Mouse (Mus musculus): Measurements from ENCODE around the gene Brca2.

Brca2 gene

DNA sequence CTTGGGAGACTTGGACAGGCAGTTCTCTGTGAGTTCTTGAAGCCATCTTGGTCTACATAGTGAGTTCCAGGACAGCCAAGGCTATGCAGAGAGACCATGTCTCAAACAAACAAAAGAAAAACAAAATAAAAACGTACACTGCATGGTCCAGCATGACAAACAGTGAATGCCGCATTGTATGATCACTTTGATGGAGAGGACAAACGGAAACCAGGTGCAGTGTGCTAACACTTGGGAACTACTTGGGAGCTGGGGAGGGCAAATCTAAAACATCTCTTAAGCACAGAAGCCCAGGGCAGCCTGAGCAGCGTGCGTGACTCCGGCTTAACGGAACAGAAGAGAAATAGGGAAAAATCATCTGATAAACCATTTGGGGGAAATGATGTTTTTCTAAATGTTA is 74.7 kb downstream of the Brca2 start, which contains the start of gene N4bp2l1:
TSS of gene N4bp2l1 (minus strand) at position 101 of the 400 bp plus-strand sequence.
- no peak within 1 kb of the TSS for H3K4me3 ChIP-seq (replicated peaks; ENCODE audit: low read length)
- peaks cover 53% of the 10 kb centered on the region for H3K4me1 ChIP-seq (replicated peaks; ENCODE audit: low read depth, low read length)
- no peak for TF ChIP-seq NANOG (IDR thresholded peaks at IDR 0.05; ENCODE audit: borderline replicate concordance, low read length)
- no peak for TF ChIP-seq POU5F1 (IDR thresholded peaks at IDR 0.05; ENCODE audit: borderline replicate concordance, low read length)
- TF ChIP-seq CTCF (conservative IDR thresholded peaks at IDR 0.05; ENCODE audit: low read length), result no peak
- no peaks in the 10 kb centered on the region; the same call in 1 of the 2 replicates for H3K36me3 ChIP-seq (ENCODE audit: insufficient read depth, low read length)
- H3K9me3 ChIP-seq (ENCODE audit: low read length), result no peaks in the 10 kb centered on the region
- peaks cover 59% of the 10 kb centered on the region for H3K27me3 ChIP-seq (ENCODE audit: insufficient read depth, low read length)

DNA sequence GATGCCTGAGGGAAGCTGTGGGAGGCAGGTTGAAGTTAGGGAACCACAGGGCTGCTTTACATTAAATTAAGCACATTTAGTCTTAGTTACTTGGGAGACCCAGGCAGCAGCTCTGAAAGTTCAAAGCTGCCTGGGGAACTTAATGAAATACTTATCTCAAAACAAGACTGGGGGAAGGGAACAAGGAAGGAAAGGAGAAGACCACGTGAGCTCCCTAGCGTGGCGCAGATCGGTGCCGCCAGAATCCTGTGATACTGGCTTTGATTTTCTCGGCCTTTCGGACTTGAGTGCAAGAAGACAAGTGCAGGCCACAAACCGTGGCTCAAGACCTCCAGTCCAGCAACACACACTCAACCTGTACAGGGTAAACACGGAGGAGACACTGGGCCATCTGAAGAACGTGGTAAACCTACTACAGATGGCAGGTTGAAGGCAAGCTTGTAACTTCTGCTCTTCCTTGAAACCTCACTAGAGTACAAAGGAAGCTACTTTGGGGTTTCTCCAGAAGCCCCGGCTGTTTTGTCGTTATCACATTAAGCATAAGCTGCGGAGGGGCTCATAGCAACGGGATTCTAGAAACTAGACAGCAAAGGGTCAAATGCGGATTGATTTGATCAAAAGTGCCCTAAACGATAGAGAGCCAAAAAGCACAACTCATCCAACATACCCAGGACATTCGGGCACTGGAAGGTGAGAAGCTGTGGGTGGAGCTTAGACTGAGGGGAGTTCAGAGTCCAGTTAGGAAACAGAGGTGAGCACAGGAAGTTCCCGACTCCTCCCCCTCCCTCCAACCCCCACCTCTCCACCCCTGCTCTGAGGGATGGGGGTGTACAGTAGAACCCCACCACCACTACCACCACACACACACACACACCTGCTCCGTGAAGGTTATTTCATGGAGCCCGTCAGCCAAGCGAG is 76.0 kb downstream of the Brca2 start:
- Histone ChIP-seq H3K27me3 (ENCODE audit: insufficient read depth, low read length) (peaks cover 45% of the 10 kb centered on the region), H3K36me3 (ENCODE audit: insufficient read depth, low read length) (no peaks in the 10 kb centered on the region; the same call in 1 of the 2 replicates), H3K9me3 (ENCODE audit: low read length) (no peaks in the 10 kb centered on the region), H3K4me1 (replicated peaks; ENCODE audit: low read depth, low read length) (peaks cover 42% of the 10 kb centered on the region), H3K4me3 (replicated peaks; ENCODE audit: low read length) (no peak overlapping the region)
- TF ChIP-seq CTCF (conservative IDR thresholded peaks at IDR 0.05; ENCODE audit: low read length), result no peak
- TF ChIP-seq NANOG (IDR thresholded peaks at IDR 0.05; ENCODE audit: borderline replicate concordance, low read length), result no peak
- no peak for TF ChIP-seq POU5F1 (IDR thresholded peaks at IDR 0.05; ENCODE audit: borderline replicate concordance, low read length)

DNA sequence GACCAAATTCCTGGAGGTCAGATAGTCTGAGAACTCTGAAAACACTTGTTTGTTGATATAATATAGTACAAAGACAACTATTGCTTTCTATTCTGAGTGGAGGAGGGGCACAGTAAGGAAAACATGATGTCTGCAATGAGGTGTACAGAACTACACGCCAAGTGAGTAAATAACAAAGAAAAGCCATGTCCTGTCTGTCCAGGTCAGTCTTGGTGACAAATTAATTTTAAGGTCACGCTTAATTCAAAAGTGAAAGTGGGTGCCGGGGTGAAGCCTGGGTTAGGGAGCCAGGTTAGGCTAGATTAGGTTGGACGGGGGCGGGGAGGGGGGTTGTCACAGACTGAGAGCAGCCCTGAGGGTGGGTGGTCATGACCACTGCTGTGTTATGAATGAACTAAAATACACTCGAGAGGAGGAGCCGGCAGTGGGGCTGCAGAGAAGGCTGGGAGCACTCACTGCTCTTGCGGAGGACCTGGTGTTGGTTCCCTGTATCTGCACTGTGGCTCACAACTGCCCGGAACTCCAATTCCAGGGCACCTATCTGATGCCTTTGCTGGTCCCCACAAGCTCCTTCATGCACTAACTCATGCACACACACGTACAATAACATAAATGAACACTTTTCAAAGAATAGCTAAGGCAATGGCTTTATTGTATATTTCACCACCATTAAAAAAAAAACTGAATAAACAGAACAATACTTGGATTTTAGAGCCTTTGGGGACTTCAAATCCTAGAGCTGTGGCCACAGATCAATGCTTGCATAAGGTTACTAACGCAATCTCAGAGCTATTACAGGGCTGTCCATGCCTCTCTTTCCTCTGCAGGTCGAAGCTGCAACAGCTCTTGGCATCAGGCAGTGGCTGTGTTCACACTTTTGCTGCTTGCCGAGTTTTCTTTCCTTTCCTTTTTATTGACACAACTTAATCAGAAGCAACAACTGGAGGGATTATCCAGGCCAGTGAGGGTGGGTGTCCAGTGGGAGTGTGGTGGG is 77.2 kb downstream of the Brca2 start:
- TF ChIP-seq CTCF (conservative IDR thresholded peaks at IDR 0.05; ENCODE audit: low read length), result no peak
- TF ChIP-seq NANOG (IDR thresholded peaks at IDR 0.05; ENCODE audit: borderline replicate concordance, low read length), result no peak
- no peak for TF ChIP-seq POU5F1 (IDR thresholded peaks at IDR 0.05; ENCODE audit: borderline replicate concordance, low read length)
- no peaks in the 10 kb centered on the region for H3K9me3 ChIP-seq (ENCODE audit: low read length)
- H3K27me3 ChIP-seq (ENCODE audit: insufficient read depth, low read length), result peaks cover 37% of the 10 kb centered on the region
- H3K36me3 ChIP-seq (ENCODE audit: insufficient read depth, low read length), result no peaks in the 10 kb centered on the region; the same call in 1 of the 2 replicates
- H3K4me3 ChIP-seq (replicated peaks; ENCODE audit: low read length), result no peak overlapping the region
- H3K4me1 ChIP-seq (replicated peaks; ENCODE audit: low read depth, low read length), result peaks cover 41% of the 10 kb centered on the region

DNA sequence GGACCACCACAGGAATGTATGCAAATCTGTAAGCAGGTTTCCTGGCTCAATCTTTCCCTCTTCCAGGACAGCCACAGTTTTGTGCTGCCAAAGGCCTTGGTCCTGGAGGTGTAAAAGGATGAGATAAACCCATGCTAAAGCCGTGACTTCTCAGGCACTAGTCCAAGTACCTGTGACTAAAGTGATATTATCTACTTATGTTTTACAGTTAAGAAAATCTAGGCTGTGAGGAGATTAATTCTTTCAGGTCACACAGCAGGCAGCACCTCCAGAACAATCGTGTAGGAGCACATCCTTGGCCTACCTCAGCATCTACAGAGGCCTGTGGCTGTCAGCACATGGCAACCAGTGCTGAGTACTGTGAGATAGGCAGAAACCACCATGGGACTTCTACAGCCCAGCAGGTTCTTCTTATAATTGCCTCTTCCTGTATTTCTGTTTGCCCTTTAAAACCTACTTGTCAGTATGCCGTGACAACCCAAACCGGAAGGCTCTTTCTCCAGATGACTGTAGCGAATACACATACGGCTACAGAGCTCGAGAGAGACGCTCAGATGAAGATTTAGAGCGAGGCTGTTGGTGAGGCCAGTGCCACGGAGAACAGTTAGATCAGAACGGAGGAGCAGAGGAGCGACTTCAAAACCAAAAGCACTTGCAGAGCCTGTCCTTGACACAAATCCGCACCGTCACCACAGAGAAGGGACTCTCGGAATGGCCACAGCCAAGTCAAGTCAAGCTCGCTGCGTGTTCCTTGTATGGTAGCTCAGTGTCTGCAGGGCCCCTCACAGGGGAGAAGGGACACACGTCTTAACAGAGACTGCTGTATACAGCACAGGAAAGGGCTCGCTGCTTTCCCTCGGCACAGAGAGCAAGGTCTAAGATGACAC is 78.4 kb downstream of the Brca2 start:
- TF ChIP-seq CTCF (conservative IDR thresholded peaks at IDR 0.05; ENCODE audit: low read length) (no peak), NANOG (IDR thresholded peaks at IDR 0.05; ENCODE audit: borderline replicate concordance, low read length) (no peak), POU5F1 (IDR thresholded peaks at IDR 0.05; ENCODE audit: borderline replicate concordance, low read length) (no peak)
- peaks cover 31% of the 10 kb centered on the region for H3K4me1 ChIP-seq (replicated peaks; ENCODE audit: low read depth, low read length)
- H3K27me3 ChIP-seq (ENCODE audit: insufficient read depth, low read length), result peaks cover 26% of the 10 kb centered on the region
- no peaks in the 10 kb centered on the region; the same call in 1 of the 2 replicates for H3K36me3 ChIP-seq (ENCODE audit: insufficient read depth, low read length)
- no peak overlapping the region for H3K4me3 ChIP-seq (replicated peaks; ENCODE audit: low read length)
- H3K9me3 ChIP-seq (ENCODE audit: low read length), result no peaks in the 10 kb centered on the region

DNA sequence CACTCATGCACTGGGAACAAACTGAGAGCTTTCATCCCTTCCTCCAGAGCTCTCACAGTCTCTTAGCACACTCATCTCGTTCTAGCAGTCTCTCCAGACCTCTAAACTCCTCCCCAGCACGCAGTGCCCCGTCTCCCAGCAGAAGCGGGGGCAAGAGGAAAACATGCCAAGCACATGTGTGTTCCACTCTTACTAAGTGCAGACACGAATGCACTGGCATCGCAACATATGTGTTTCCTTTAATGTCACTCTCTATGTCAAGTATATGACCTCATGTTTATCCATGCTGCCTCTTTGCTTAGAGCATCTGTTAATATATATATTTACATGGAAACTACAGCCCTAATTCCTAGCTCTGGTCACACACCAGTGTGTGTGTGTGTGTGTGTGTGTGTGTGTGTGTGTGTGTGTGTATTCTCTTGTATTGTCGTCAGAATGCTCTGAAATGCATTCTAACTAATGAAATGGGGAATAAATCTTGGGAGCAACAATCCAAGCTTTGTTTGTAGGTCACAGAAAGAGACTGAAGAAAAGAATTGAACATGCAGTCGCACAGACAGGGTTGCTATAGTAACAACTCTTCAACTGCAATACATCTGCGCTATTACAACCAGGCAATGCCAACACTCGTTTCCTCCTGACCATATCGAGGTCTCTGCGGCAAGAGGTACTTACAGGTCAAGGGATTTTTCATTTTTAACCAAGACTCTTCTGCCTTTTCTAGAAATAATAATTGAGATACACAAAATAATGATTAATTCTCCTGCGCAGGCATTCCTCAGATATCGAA is 79.2 kb downstream of the Brca2 start:
- peaks cover 18% of the 10 kb centered on the region for H3K27me3 ChIP-seq (ENCODE audit: insufficient read depth, low read length)
- H3K36me3 ChIP-seq (ENCODE audit: insufficient read depth, low read length), result no peaks in the 10 kb centered on the region; the same call in 1 of the 2 replicates
- peaks cover 31% of the 10 kb centered on the region for H3K4me1 ChIP-seq (replicated peaks; ENCODE audit: low read depth, low read length)
- TF ChIP-seq POU5F1 (IDR thresholded peaks at IDR 0.05; ENCODE audit: borderline replicate concordance, low read length), result no peak
- no peak for TF ChIP-seq NANOG (IDR thresholded peaks at IDR 0.05; ENCODE audit: borderline replicate concordance, low read length)
- TF ChIP-seq CTCF (conservative IDR thresholded peaks at IDR 0.05; ENCODE audit: low read length), result no peak
- H3K4me3 ChIP-seq (replicated peaks; ENCODE audit: low read length), result no peak overlapping the region
- no peaks in the 10 kb centered on the region for H3K9me3 ChIP-seq (ENCODE audit: low read length)

DNA sequence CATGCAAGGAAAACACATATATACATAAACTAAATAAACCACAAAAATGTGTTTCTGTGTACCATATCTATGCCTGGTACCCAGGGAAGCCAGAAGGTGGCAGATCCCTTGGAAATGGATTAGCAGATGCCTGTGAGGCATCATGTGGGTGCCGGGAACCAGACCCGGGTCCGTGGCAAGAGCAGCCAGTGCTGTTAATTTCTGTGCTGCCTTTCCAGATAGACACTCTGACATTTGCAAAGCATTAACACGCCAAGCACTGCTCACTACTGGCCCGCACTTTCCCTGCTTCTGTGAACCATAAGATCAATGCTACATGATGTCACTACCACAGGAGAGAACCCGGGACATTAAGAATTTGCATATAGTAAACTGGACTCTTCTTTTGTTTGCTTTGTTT is 83.7 kb downstream of the Brca2 start:
- H3K4me3 ChIP-seq (replicated peaks; ENCODE audit: low read length), result no peak overlapping the region
- no peak for TF ChIP-seq POU5F1 (IDR thresholded peaks at IDR 0.05; ENCODE audit: borderline replicate concordance, low read length)
- TF ChIP-seq CTCF (conservative IDR thresholded peaks at IDR 0.05; ENCODE audit: low read length), result no peak
- TF ChIP-seq NANOG (IDR thresholded peaks at IDR 0.05; ENCODE audit: borderline replicate concordance, low read length), result no peak
- H3K36me3 ChIP-seq (ENCODE audit: insufficient read depth, low read length), result no peaks in the 10 kb centered on the region; the same call in 1 of the 2 replicates
- H3K27me3 ChIP-seq (ENCODE audit: insufficient read depth, low read length), result no peaks in the 10 kb centered on the region
- no peaks in the 10 kb centered on the region for H3K9me3 ChIP-seq (ENCODE audit: low read length)
- peaks cover 2% of the 10 kb centered on the region for H3K4me1 ChIP-seq (replicated peaks; ENCODE audit: low read depth, low read length)

DNA sequence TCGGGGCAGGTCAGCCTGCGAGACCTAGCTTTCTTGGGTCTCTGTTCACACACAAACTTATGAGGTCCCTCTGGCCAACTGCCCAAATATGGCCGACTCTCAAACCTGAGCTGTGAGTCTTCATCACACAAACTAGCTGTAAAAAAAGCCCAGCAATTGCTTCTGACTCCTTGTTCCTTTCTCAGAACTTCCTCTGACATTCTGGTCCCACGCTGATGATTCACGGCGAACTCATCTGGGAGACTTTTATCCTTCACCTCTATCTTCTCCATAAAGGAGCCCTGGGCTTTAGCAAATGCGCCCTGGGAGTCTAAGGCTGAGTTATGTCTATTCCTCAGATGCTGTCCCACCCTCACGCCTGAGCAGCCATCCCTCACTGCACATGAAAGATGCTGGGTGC is 85.2 kb downstream of the Brca2 start:
- TF ChIP-seq NANOG (IDR thresholded peaks at IDR 0.05; ENCODE audit: borderline replicate concordance, low read length) (no peak), POU5F1 (IDR thresholded peaks at IDR 0.05; ENCODE audit: borderline replicate concordance, low read length) (no peak), CTCF (conservative IDR thresholded peaks at IDR 0.05; ENCODE audit: low read length) (no peak)
- H3K4me1 ChIP-seq (replicated peaks; ENCODE audit: low read depth, low read length), result no peaks in the 10 kb centered on the region
- no peaks in the 10 kb centered on the region for H3K9me3 ChIP-seq (ENCODE audit: low read length)
- H3K36me3 ChIP-seq (ENCODE audit: insufficient read depth, low read length), result no peaks in the 10 kb centered on the region
- H3K4me3 ChIP-seq (replicated peaks; ENCODE audit: low read length), result no peak overlapping the region
- no peaks in the 10 kb centered on the region for H3K27me3 ChIP-seq (ENCODE audit: insufficient read depth, low read length)
